Mouse (Mus musculus) layer of hippocampus, adult 2 months (tissue): ENCODE measurements around the gene Plpp2. TPM values are rescaled to one million over a fixed set of nuclear protein-coding genes. Genes with fewer than 3 reads are reported as not detected.
A peak's percentile ranks its signal among the peaks of the same experiment; 100 is the strongest.

Experiments used
- DNase-seq, 2 experiments: peaks; one replicate each; pipeline ENCODE4 v3.0.0; 2022; ENCODE audit warnings: low spot score in 2 of 2
- H3K27ac ChIP-seq: fragments of 200-600 bp; 2 replicates; pipeline ENCODE4 v1.8.1; 2022
- H3K4me3 ChIP-seq: fragments of 200-600 bp; 2 replicates; pipeline ENCODE4 v1.8.1; 2022; ENCODE audit warnings: mild to moderate bottlenecking
- CTCF ChIP-seq: fragments of 200-600 bp; conservative IDR thresholded peaks from 2 replicates; pipeline ENCODE4 v1.8.1; 2022; ENCODE audit warnings: antibody characterized with exemption, mild to moderate bottlenecking, moderate library complexity
- total RNA-seq, 2 experiments: library from RNA; stranded (reverse); gene quantifications; 2 replicates each; pipeline ENCODE4 v1.2.3; 2021

Gene Plpp2
- total RNA-seq, 2 experiments from 2014 or later: 4.2 to 4.9 TPM

DNA sequence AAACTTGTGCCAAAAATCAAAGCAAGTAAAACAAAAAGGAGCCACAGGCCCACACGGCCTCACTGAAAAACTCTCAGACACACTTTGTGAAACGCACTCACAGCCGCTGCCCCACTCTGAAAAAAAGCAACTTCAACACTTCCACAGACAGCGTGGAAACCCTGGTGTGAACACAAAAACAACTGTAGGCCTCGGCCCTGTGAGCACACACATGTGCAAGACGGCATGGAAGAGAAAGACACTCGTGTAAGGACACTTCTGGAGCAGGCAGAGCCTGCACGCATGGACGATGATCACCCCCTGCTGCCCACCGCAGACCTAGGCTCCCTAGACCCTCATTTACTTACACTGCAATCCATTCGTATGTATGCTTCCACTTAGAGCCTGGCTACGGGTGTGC, 12.3 kb upstream of the Plpp2 start:
- H3K4me3 ChIP-seq: no peak overlapping the region
- no peak for TF ChIP-seq CTCF
- no peak for DNase-seq
- H3K27ac ChIP-seq: no peak overlapping the region

DNA sequence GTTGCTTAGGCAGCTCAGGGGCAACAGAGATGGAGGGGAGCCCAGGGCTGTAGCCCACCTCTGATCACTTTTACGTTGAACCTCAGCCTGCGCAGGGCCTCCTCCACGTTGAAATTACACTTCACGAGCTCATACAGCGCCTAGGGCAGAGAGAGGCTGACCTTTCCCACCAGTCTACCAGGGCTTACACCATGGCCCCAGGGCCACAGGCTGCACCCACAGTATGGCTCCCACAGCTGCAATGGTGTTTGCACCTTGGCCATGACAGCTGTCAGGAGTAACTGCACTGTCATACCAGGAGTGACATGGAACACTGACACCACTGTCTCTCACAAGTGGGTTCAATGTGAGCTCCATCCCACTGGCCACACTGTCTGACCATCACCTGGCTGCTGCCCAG, 11.0 kb upstream of the Plpp2 start:
- no peak overlapping the region for H3K27ac ChIP-seq

GRCm38 (mm10) chr10:79543884-79544597, 10.4 kb upstream of the Plpp2 start:
- Histone ChIP-seq H3K4me3 (no peak overlapping the region), H3K27ac (no peak overlapping the region)
- no peak for DNase-seq
- TF ChIP-seq CTCF: no peak

More for the DNA sequence above, 11.0 kb upstream of the Plpp2 start:
- no peak for TF ChIP-seq CTCF
- H3K4me3 ChIP-seq: no peak overlapping the region
- no peak for DNase-seq

- no peak overlapping the region for H3K4me3 ChIP-seq
- DNase-seq: no peak
- no peak for TF ChIP-seq CTCF
- H3K27ac ChIP-seq: no peak overlapping the region
Observed at GRCm38 (mm10) chr10:79542171-79542570, 8.6 kb upstream of the Plpp2 start.

GRCm38 (mm10) chr10:79541522-79541921, 7.9 kb upstream of the Plpp2 start:
- TF ChIP-seq CTCF: no peak
- H3K4me3 ChIP-seq: no peak overlapping the region
- H3K27ac ChIP-seq: no peak overlapping the region
- DNase-seq: no peak

- TF ChIP-seq CTCF: no peak
- DNase-seq: no peak
- no peak overlapping the region for H3K27ac ChIP-seq
- H3K4me3 ChIP-seq: no peak overlapping the region
Observed at GRCm38 (mm10) chr10:79540746-79541145, 7.2 kb upstream of the Plpp2 start.

DNA sequence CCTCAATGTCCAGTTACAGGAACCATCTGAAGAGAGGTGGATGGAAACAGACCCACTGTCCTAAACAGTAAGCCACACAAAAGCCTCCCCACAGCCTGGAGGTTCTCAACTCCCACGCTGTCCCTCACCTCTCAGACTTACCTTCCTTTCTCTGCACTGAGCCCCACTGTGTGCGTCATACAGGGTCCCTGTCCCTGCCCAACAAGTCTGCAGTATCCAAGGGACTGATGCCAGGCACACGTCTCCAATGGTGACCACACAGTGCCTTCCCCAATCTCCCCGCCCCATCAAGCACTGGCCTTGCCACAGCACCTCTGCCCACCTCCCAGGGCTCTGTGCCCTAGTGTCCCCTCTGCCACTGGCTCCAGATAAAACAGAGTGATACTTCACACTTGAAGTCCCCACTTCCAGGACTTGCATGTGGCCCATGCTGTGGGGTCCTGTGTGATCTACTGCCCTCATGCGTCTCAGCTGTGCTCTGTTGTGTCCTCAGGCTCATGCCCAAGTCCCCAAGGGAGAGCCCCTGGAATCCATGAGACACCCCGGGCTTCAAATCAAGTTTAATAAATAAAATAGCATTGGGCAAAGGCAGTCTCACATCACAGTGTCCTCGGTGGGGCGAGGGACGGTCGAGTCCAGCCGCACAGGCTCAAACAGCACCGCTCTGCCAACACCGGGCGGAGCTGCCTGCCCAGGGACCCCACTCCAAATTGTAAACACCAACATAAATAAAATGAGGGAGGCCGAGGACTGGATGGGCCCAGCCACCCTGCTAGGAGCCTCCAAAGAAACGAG, 6.3 kb upstream of the Plpp2 start:
- Histone ChIP-seq H3K4me3 (no peak overlapping the region), H3K27ac (no peak overlapping the region)
- no peak for DNase-seq
- no peak for TF ChIP-seq CTCF

DNA sequence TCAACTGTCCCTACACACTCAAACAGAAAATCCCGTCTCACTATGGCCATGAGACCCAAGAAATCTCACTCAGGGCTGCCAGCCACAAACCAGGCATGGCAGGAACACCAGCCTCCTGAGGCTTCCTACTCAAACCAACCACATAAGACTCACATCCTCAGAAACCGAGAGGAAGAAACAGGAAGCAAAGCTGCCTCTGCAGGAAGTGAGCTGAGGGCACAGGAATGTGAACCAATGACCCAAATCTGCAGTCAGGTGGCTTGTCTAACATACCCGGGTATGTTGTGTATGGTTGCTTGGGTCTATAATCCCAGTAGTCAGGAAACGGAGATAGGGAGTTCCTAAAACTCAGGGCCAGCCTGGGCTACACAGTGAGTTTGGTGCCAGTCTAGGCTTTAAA, 5.3 kb upstream of the Plpp2 start:
- Histone ChIP-seq H3K4me3 (no peak overlapping the region), H3K27ac (0 out of 2 replicates have a peak overlapping the region, but pooled peaks have one; percentile 47)
- TF ChIP-seq CTCF: no peak
- no peak for DNase-seq

GRCm38 (mm10) chr10:79538323-79538722, 4.7 kb upstream of the Plpp2 start:
- no peak for TF ChIP-seq CTCF
- DNase-seq: no peak
- Histone ChIP-seq H3K4me3 (no peak overlapping the region), H3K27ac (peak overlapping the region; percentile 47; the same call in 1 of the 2 replicates)

DNA sequence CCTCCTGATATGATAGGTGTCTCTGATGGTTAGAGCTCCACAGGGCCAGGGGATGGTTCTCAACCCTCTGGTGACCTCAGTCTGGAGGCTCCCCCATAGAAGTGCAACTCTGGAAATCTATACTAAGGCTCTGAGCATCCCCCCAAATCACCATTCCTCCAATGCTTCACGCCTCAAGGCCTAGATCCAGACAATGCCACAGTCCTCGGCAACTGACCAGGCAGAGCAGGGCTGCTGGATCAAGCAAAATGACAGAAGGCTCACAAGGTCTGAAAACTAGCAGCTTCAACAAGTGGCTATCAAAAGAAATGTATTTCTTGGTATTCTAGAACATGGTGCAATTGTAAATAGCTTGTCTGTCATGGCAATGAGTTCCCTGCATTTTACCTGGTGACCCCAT, 4.2 kb upstream of the Plpp2 start:
- TF ChIP-seq CTCF: no peak
- DNase-seq: no peak

GRCm38 (mm10) chr10:79537271-79537670, 3.7 kb upstream of the Plpp2 start:
- Histone ChIP-seq H3K27ac (no peak overlapping the region), H3K4me3 (no peak overlapping the region)
- no peak for TF ChIP-seq CTCF
- DNase-seq: no peak

More for the DNA sequence above, 4.2 kb upstream of the Plpp2 start:
- Histone ChIP-seq H3K4me3 (no peak overlapping the region), H3K27ac (peak overlapping the region; percentile 47; the same call in 1 of the 2 replicates)

GRCm38 (mm10) chr10:79536461-79537080, 3.0 kb upstream of the Plpp2 start:
- H3K27ac ChIP-seq: no peak overlapping the region
- DNase-seq: no peak
- no peak for TF ChIP-seq CTCF
- no peak overlapping the region for H3K4me3 ChIP-seq

- no peak for TF ChIP-seq CTCF
- no peak for DNase-seq
- no peak overlapping the region for H3K27ac ChIP-seq
- H3K4me3 ChIP-seq: no peak overlapping the region
Observed at GRCm38 (mm10) chr10:79535431-79535830, 1.8 kb upstream of the Plpp2 start.
